Mouse (Mus musculus) liver, postnatal 0 days (tissue): ENCODE data around the gene Gimap4. TPM values are rescaled to one million over a fixed set of nuclear protein-coding genes. Genes with fewer than 3 reads are reported as not detected.

Source experiments
- ATAC-seq: fragments of 200-750 bp; cut with Nextera tagmentation; 2 replicates; pipeline ENCODE4 v1.8.0; 2017; ENCODE audit warnings: mild to moderate bottlenecking, moderate library complexity
- DNase-seq: peaks from one replicate; pipeline ENCODE4 v3.0.0-alpha.2; 2016
- H3K27ac ChIP-seq: fragments of 300-500 bp; sonication (generic); 2 replicates; pipeline ENCODE4 v1.5.1; 2014; ENCODE audit warnings: antibody characterized with exemption, moderate library complexity, mild to moderate bottlenecking, low read depth
- H3K27me3 ChIP-seq: fragments of 300-500 bp; sonication (generic); 2 replicates; pipeline ENCODE4 v1.6.1; 2014; ENCODE audit warnings: low read length, control low read depth, mixed read lengths; ENCODE audit not compliant: insufficient read depth
- H3K36me3 ChIP-seq: fragments of 300-500 bp; sonication (generic); replicated peaks from 2 replicates; pipeline ENCODE4 v1.6.1; 2014; ENCODE audit warnings: mild to moderate bottlenecking, control low read depth, low read length, moderate library complexity, mixed read lengths; ENCODE audit not compliant: insufficient read depth
- H3K4me1 ChIP-seq: fragments of 300-500 bp; sonication (generic); 2 replicates; pipeline ENCODE4 v1.6.1; 2014; ENCODE audit warnings: antibody characterized with exemption, mild to moderate bottlenecking, control low read depth; ENCODE audit not compliant: insufficient read depth
- H3K4me2 ChIP-seq: fragments of 300-500 bp; sonication (generic); 2 replicates; pipeline ENCODE4 v1.6.1; 2014; ENCODE audit warnings: low read depth, mild to moderate bottlenecking, low read length, moderate library complexity, mixed read lengths
- H3K4me3 ChIP-seq: fragments of 300-500 bp; sonication (generic); 2 replicates; pipeline ENCODE4 v1.5.1; 2014; ENCODE audit warnings: low read depth, low read length
- H3K9ac ChIP-seq: fragments of 300-500 bp; sonication (generic); replicated peaks from 2 replicates; pipeline ENCODE4 v1.6.1; 2014; ENCODE audit warnings: mild to moderate bottlenecking, moderate library complexity
- H3K9me3 ChIP-seq: fragments of 300-500 bp; sonication (generic); 2 replicates; pipeline ENCODE4 v1.6.1; 2016; ENCODE audit warnings: mild to moderate bottlenecking, control low read depth, low read length, mixed read lengths
- CTCF ChIP-seq: sonication (generic); IDR thresholded peaks from 2 replicates; pipeline ENCODE4 v1.5.1; 2016; ENCODE audit warnings: antibody characterized with exemption, low read depth
- EP300 ChIP-seq: IDR thresholded peaks from 2 replicates; pipeline ENCODE4 v1.6.1; 2016; ENCODE audit warnings: antibody characterized with exemption, low read depth, mild to moderate bottlenecking
- WGBS: fragments of 180-500 bp; shearing (Covaris S2); extraction: QIAGEN DNeasy Blood & Tissue Kit; methylation state at CpG from one replicate; pipeline ENCODE4 v1.1.7; 2014; ENCODE audit not compliant: insufficient replicate concordance; 5-methylcytosine and 5-hydroxymethylcytosine counted together
- polyA plus RNA-seq: library from polyadenylated mRNA; unstranded; fragments of >200 nt; fragmentation: Nextera tagmentation; extraction: Ambion mirVana; gene quantifications from 2 replicates; pipeline ENCODE4 v1.2.1, GENCODE M21; 2015

Gimap4 gene
- polyA plus RNA-seq, 1 experiment from 2014 or later = 14.5 TPM

GRCm38 (mm10) chr6:48684806-48685205 lies 457 bp downstream of the Gimap4 start:
- no peaks in the 10 kb centered on the region for H3K9me3 ChIP-seq
- ATAC-seq (no peak), DNase-seq (peak; percentile 10)
- H3K4me3 ChIP-seq = no peak overlapping the region
- TF ChIP-seq EP300 (no peak), CTCF (0 out of 2 replicates have a peak, but pooled peaks have one; percentile 9)
- H3K27me3 ChIP-seq = no peaks in the 10 kb centered on the region
- H3K9ac ChIP-seq = no peak overlapping the region
- peak overlapping the region; percentile 51; the same call in 1 of the 2 replicates for H3K27ac ChIP-seq
- 0 out of 2 replicates have a peak overlapping the region, but pooled peaks have one; percentile 0 for H3K4me2 ChIP-seq
- H3K4me1 ChIP-seq = 0 out of 2 replicates have a peak, but pooled peaks cover 7% of the 10 kb centered on the region
- H3K36me3 ChIP-seq = no peaks in the 10 kb centered on the region
- WGBS = 58% methylated on average over 4 of the region's 4 CpGs

GRCm38 (mm10) chr6:48685251-48685650 lies 902 bp downstream of the Gimap4 start:
- ATAC-seq = no peak
- no peak for TF ChIP-seq CTCF
- no peak for TF ChIP-seq EP300
- H3K36me3 ChIP-seq = no peaks in the 10 kb centered on the region
- no peaks in the 10 kb centered on the region for H3K9me3 ChIP-seq
- H3K4me2 ChIP-seq = 0 out of 2 replicates have a peak overlapping the region, but pooled peaks have one; percentile 0
- H3K4me1 ChIP-seq = 0 out of 2 replicates have a peak, but pooled peaks cover 7% of the 10 kb centered on the region
- H3K4me3 ChIP-seq = no peak overlapping the region
- peak overlapping the region; percentile 51; the same call in 1 of the 2 replicates for H3K27ac ChIP-seq
- H3K27me3 ChIP-seq = no peaks in the 10 kb centered on the region
- 62% methylated on average over 2 of the region's 2 CpGs for WGBS
- DNase-seq = peak; percentile 1
- H3K9ac ChIP-seq = no peak overlapping the region

GRCm38 (mm10) chr6:48685694-48686665 lies 1.6 kb downstream of the Gimap4 start:
- Histone ChIP-seq H3K36me3 (no peaks in the 10 kb centered on the region), H3K27ac (peak overlapping the region; percentile 51; the same call in 1 of the 2 replicates), H3K4me2 (0 out of 2 replicates have a peak overlapping the region, but pooled peaks have one; percentile 0), H3K9me3 (no peaks in the 10 kb centered on the region), H3K27me3 (no peaks in the 10 kb centered on the region), H3K4me3 (no peak overlapping the region), H3K9ac (no peak overlapping the region), H3K4me1 (0 out of 2 replicates have a peak, but pooled peaks cover 7% of the 10 kb centered on the region)
- 56% methylated on average over 7 of the region's 7 CpGs for WGBS
- ATAC-seq (no peak), DNase-seq (peak; percentile 8)
- no peak for TF ChIP-seq EP300
- TF ChIP-seq CTCF = no peak

GRCm38 (mm10) chr6:48687077-48687476 lies 2.7 kb downstream of the Gimap4 start:
- no peak for ATAC-seq
- Histone ChIP-seq H3K9me3 (no peaks in the 10 kb centered on the region), H3K27me3 (no peaks in the 10 kb centered on the region), H3K27ac (peak overlapping the region; percentile 31), H3K4me1 (0 out of 2 replicates have a peak, but pooled peaks cover 7% of the 10 kb centered on the region), H3K4me3 (no peak overlapping the region), H3K36me3 (no peaks in the 10 kb centered on the region), H3K4me2 (no peak overlapping the region), H3K9ac (no peak overlapping the region)
- 44% methylated on average over 2 of the region's 2 CpGs for WGBS
- DNase-seq = no peak
- TF ChIP-seq CTCF (no peak), EP300 (no peak)

- Histone ChIP-seq H3K4me3 (no peak overlapping the region), H3K4me2 (no peak overlapping the region), H3K4me1 (0 out of 2 replicates have a peak, but pooled peaks cover 3% of the 10 kb centered on the region), H3K36me3 (no peaks in the 10 kb centered on the region), H3K27ac (no peak overlapping the region), H3K9me3 (no peaks in the 10 kb centered on the region), H3K9ac (no peak overlapping the region), H3K27me3 (no peaks in the 10 kb centered on the region)
- WGBS = 62% methylated on average over 2 of the region's 2 CpGs
- DNase-seq = no peak
- no peak for ATAC-seq
- TF ChIP-seq EP300 (no peak), CTCF (no peak)
Observed at GRCm38 (mm10) chr6:48689320-48689719, 5.0 kb downstream of the Gimap4 start.

- peak; percentile 9 for DNase-seq
- H3K9ac ChIP-seq = no peak overlapping the region
Observed at GRCm38 (mm10) chr6:48692962-48693361, 8.6 kb downstream of the Gimap4 start.

More at GRCm38 (mm10) chr6:48692962-48693361, 8.6 kb downstream of the Gimap4 start:
- no peaks in the 10 kb centered on the region for H3K27me3 ChIP-seq
- TF ChIP-seq CTCF (no peak), EP300 (no peak)
- H3K4me3 ChIP-seq = no peak overlapping the region
- H3K9me3 ChIP-seq = no peaks in the 10 kb centered on the region
- no peaks in the 10 kb centered on the region for H3K4me1 ChIP-seq
- no peak overlapping the region for H3K27ac ChIP-seq
- H3K36me3 ChIP-seq = no peaks in the 10 kb centered on the region
- WGBS = 69% methylated on average over 6 of the region's 6 CpGs
- no peak overlapping the region for H3K4me2 ChIP-seq
- no peak for ATAC-seq
